Mouse (Mus musculus) hindbrain, embryonic 13.5 days (tissue): ENCODE results near the gene Ces1h. TPM values are rescaled to one million over a fixed set of nuclear protein-coding genes. Genes with fewer than 3 reads are reported as not detected.
"Not testable (repeated sequence)": the region's sequence is repeated elsewhere in the genome, so short reads cannot be mapped to it uniquely, and the experiment has no call there.

ENCODE experiments used
- ATAC-seq: fragments of 200-750 bp; cut with Nextera tagmentation; 2 replicates; pipeline ENCODE4 v1.8.0; 2017; ENCODE audit warnings: moderate TSS enrichment; ENCODE audit not compliant: low FRiP score
- H3K27ac ChIP-seq: fragments of 300-500 bp; sonication (generic); 2 replicates; pipeline ENCODE4 v1.5.1; 2015; ENCODE audit warnings: inconsistent platforms, mild to moderate bottlenecking, moderate library complexity
- H3K27me3 ChIP-seq: fragments of 300-500 bp; sonication (generic); 2 replicates; pipeline ENCODE4 v1.6.1; 2015; ENCODE audit warnings: mild to moderate bottlenecking, inconsistent platforms
- H3K36me3 ChIP-seq: fragments of 300-500 bp; sonication (generic); 2 replicates; pipeline ENCODE4 v1.6.1; 2015; ENCODE audit warnings: mild to moderate bottlenecking, inconsistent platforms
- H3K4me1 ChIP-seq: fragments of 300-500 bp; sonication (generic); replicated peaks from 2 replicates; pipeline ENCODE4 v1.6.1; 2015; ENCODE audit warnings: inconsistent platforms
- H3K4me2 ChIP-seq: fragments of 300-500 bp; sonication (generic); 2 replicates; pipeline ENCODE4 v1.6.1; 2015; ENCODE audit warnings: inconsistent platforms, mild to moderate bottlenecking, moderate library complexity
- H3K4me3 ChIP-seq: fragments of 300-500 bp; sonication (generic); 2 replicates; pipeline ENCODE4 v1.5.1; 2015; ENCODE audit warnings: mild to moderate bottlenecking, inconsistent platforms
- H3K9ac ChIP-seq: fragments of 300-500 bp; sonication (generic); 2 replicates; pipeline ENCODE4 v1.6.1; 2015; ENCODE audit warnings: mild to moderate bottlenecking, inconsistent platforms
- H3K9me3 ChIP-seq: fragments of 300-500 bp; sonication (generic); 2 replicates; pipeline ENCODE4 v1.6.1; 2016; ENCODE audit warnings: inconsistent platforms
- WGBS: fragments of 180-500 bp; shearing (Covaris S2); methylation state at CpG from one replicate; pipeline ENCODE4 v1.1.7; 2015; 5-methylcytosine and 5-hydroxymethylcytosine counted together
- polyA plus RNA-seq: library from polyadenylated mRNA; unstranded; fragments of >200 nt; fragmentation: Nextera tagmentation; extraction: Ambion mirVana; gene quantifications from 2 replicates; pipeline ENCODE4 v1.2.1, GENCODE M21; 2015

Gene Ces1h
- polyA plus RNA-seq = not detected in 2 replicates

DNA sequence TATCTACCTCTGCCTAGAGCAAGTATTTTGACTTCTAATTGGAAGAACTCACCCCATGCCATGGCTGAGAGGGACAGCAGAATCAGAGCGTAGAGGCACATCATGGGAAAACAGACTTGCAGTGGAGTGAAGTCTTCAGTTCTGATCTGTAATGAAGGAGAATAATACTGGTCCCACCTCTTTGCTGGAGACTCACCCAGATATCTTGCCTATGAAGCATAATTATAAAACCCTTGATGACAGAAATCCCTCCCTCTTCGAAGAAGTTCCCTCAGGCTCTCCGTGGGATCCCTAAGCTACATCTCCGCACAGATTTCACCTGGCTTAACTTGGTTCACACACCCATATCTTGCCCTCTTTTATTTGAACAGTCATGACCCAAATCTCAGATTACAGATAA lies at the start of gene Ces1h:
Ces1h (minus strand) TSS at position 101 of the 400 bp plus-strand sequence.
- Histone ChIP-seq H3K9ac (no peak within 1 kb of the TSS), H3K4me2 (no peak within 1 kb of the TSS), H3K9me3 (no peaks in the 10 kb centered on the region), H3K4me3 (no peak within 1 kb of the TSS), H3K4me1 (no peaks in the 10 kb centered on the region), H3K27me3 (no peaks in the 10 kb centered on the region), H3K27ac (no peak within 1 kb of the TSS), H3K36me3 (no peaks in the 10 kb centered on the region)
- 96% methylated on average over 4 of the region's 4 CpGs for WGBS
- ATAC-seq = no peak

DNA sequence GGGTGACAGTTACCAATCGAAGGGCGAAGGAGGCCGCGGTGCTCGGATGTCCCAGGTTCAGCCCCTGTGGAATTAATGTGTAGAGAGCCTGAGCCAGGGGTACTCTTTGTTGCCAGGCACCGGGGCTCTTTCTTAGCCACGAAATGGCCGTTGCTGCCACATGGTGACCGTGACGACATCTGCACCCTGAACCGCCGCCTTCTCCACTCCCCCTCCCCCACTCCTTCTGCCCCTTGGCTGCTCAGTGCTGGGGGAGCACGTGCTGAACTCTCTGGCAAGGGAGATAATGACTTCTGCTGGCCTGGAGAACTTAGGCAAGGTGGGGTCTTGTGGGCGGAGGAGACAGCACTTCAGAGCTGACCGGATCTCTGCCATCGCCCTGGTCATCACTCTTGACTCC lies 47.7 kb upstream of the Ces1h start:
- Histone ChIP-seq H3K4me2 (no peak overlapping the region), H3K9ac (no peak overlapping the region), H3K36me3 (no peaks in the 10 kb centered on the region), H3K4me3 (no peak overlapping the region), H3K27ac (no peak overlapping the region), H3K27me3 (no peaks in the 10 kb centered on the region), H3K4me1 (peaks cover 4% of the 10 kb centered on the region; the same call in 1 of the 2 replicates), H3K9me3 (no peaks in the 10 kb centered on the region)
- ATAC-seq = no peak
- WGBS = 81% methylated on average over 16 of the region's 16 CpGs

DNA sequence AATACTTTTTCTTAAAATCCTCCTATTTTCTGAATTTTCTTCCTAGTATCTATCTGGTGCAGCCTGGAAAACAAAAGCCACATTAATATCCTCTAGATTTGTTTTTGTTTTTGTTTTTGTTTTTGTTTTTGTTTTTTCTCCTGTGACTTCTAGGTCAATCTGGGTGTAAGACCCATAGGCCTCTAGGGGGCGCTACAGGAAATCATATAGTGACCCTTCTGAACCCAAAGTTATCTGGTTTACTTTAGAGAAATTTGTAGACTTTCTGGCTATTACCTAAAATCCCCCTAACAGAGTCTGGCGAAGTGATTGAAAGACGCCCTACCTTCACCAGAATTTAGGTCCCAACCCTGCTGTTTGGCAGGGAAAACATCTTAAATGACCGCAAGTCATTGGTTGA lies 35.9 kb upstream of the Ces1h start:
- ATAC-seq = no peak
- H3K27me3 ChIP-seq = no peaks in the 10 kb centered on the region
- H3K27ac ChIP-seq = no peak overlapping the region
- H3K4me2 ChIP-seq = no peak overlapping the region
- no peaks in the 10 kb centered on the region for H3K36me3 ChIP-seq
- H3K9ac ChIP-seq = no peak overlapping the region
- no peaks in the 10 kb centered on the region for H3K9me3 ChIP-seq
- H3K4me1 ChIP-seq = no peaks in the 10 kb centered on the region
- no peak overlapping the region for H3K4me3 ChIP-seq
- 72% methylated on average over 4 of the region's 4 CpGs for WGBS

DNA sequence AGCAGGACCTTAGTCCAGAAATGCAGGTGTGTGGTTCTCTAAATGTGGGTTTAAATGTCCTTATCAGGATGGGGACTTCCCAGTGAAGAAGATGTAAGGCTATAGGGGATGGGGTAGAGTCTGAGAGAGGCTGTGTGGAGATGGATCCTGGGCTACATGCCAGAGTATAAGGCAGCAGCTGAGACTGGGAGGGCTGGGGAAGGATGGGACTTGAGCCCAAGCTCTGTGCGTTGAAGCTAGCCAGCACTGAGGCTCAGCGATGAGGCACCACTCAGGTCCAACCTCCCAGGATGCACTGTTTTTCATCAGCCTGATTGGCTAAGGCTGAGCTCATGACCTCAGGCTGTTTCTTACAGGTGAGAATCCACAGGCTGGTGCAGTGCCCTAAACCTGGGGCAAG lies 29.3 kb upstream of the Ces1h start:
- Histone ChIP-seq H3K4me3 (no peak overlapping the region), H3K4me1 (no peaks in the 10 kb centered on the region), H3K9me3 (no peaks in the 10 kb centered on the region), H3K36me3 (no peaks in the 10 kb centered on the region), H3K4me2 (no peak overlapping the region), H3K9ac (no peak overlapping the region), H3K27me3 (no peaks in the 10 kb centered on the region), H3K27ac (no peak overlapping the region)
- WGBS = 95% methylated on average over 2 of the region's 2 CpGs
- ATAC-seq = no peak

DNA sequence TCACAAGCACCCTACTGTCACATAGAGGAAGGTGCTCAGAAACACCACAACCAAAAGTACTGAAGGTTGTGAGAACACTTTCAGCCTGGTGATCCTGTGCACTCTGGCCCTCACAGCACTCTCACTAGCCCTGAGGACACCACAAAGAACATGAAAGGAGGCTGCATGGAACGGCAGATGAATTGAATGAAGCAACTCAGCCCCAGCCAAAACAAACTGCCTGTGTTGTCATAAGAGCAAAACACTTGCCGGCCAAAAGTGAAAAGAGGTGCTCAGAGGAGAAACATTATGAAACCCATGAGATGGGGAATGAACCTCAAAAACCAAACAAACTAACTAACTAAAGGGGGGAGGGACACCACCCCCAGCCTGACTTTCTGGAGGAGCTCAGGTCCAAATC lies 20.2 kb upstream of the Ces1h start:
- no peaks in the 10 kb centered on the region for H3K36me3 ChIP-seq
- H3K4me3 ChIP-seq = no peak overlapping the region
- no peak overlapping the region for H3K4me2 ChIP-seq
- no peaks in the 10 kb centered on the region for H3K27me3 ChIP-seq
- no peaks in the 10 kb centered on the region for H3K4me1 ChIP-seq
- no peak for ATAC-seq
- no peak overlapping the region for H3K9ac ChIP-seq
- H3K9me3 ChIP-seq = no peaks in the 10 kb centered on the region
- H3K27ac ChIP-seq = no peak overlapping the region
- WGBS = 81% methylated on average over 2 of the region's 2 CpGs

DNA sequence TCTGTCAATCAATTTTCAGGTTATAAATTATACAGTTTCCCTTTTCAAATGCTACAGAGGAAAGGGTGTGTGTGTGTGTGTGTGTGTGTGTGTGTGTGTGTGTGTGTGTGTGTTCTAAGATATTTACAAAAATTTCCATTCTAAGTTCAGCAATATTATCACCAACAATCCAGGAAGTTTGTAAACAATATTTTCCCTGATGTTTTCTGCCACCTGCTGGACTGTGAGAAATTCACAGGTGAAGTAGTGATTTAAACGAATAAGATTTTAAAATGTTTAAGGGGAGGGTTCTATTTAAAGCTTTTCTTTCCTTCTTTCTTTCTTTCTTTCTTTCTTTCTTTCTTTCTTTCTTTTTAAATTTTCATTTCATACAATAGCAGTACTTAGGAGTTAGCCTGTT lies 18.5 kb upstream of the Ces1h start:
- 37% methylated on average over 1 of the region's 1 CpGs for WGBS
- Histone ChIP-seq H3K9me3 (no peaks in the 10 kb centered on the region), H3K4me3 (no peak overlapping the region), H3K27ac (no peak overlapping the region), H3K27me3 (no peaks in the 10 kb centered on the region), H3K9ac (no peak overlapping the region), H3K4me1 (no peaks in the 10 kb centered on the region), H3K36me3 (no peaks in the 10 kb centered on the region), H3K4me2 (no peak overlapping the region)
- no peak for ATAC-seq

DNA sequence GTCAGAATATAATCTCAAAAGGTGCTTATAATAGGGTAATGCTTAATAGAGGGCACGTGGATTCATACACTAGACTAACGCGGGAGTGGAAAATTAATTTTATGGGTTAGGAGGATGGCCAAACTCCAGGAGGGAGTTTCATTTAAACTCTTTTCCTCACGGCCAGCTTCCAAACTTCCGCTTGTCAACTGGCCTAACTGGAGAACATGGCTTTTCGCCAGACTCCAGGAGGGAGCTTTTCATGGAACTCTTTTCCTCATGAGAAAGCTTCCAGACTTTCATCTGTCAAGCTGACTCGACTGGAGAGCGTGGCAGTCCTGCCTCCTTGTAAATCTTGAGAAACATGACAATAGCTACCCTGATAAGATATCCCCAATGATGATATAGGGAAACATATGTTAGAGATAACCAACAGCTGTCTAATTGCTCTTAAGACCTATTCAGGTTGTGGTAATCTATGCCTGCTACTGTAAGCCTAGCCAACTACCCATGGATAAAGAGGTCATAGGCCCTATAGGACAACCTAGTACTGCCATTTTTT lies 14.6 kb upstream of the Ces1h start:
- not testable (repeated sequence) for H3K4me3 ChIP-seq, H3K4me1 ChIP-seq, H3K9me3 ChIP-seq, H3K27ac ChIP-seq, H3K36me3 ChIP-seq, H3K4me2 ChIP-seq, ATAC-seq, H3K9ac ChIP-seq, H3K27me3 ChIP-seq
- WGBS = 58% methylated on average over 8 of the region's 8 CpGs

DNA sequence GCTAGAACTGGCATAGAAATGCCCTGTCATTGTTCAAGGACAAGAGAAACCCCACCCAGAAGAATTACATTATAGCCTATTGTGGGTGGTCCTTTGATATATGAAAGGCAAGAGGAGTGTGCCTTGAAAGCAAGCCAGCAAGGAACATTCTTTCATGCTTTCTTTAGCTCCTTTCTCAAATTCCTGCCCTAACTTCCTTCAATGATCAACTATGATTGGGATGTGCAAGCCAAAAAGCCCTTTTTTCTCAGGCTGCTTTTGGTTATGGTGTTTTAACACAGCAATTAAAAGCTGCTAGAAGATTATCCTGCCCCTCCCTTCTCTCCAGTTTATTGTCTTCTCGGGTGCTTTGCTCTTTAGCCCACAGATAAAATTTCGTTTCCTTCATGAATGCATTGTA lies 10.0 kb downstream of the Ces1h start:
- H3K27me3 ChIP-seq = no peaks in the 10 kb centered on the region
- no peaks in the 10 kb centered on the region for H3K36me3 ChIP-seq
- H3K4me1 ChIP-seq = 0 out of 2 replicates have a peak, but pooled peaks cover 2% of the 10 kb centered on the region
- H3K4me3 ChIP-seq = no peak overlapping the region
- H3K9ac ChIP-seq = no peak overlapping the region
- H3K27ac ChIP-seq = no peak overlapping the region
- ATAC-seq = no peak
- 31% methylated on average over 2 of the region's 2 CpGs for WGBS
- no peaks in the 10 kb centered on the region for H3K9me3 ChIP-seq
- no peak overlapping the region for H3K4me2 ChIP-seq

DNA sequence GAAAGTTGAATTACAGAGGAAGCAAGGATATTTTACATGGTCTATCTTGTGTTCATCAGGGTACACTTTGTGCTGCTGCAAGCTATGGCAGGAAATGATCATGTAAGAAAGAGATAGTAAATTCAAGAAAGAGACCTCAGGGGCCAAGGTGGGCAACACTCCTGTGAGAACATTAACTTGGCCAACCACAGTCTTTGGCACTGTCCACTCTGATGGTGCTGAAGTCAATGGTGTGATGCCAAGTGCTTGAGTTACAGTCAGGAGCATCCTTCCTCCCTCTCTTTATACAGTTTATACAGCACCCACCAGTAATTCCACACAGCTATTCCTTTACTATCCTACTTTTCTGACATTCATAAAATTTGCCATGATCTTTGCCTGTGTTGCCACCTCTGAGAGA lies 19.4 kb downstream of the Ces1h start:
- no peaks in the 10 kb centered on the region for H3K4me1 ChIP-seq
- H3K27me3 ChIP-seq = no peaks in the 10 kb centered on the region
- H3K4me2 ChIP-seq = no peak overlapping the region
- H3K4me3 ChIP-seq = no peak overlapping the region
- no peaks in the 10 kb centered on the region for H3K36me3 ChIP-seq
- no peak for ATAC-seq
- no peaks in the 10 kb centered on the region for H3K9me3 ChIP-seq
- no peak overlapping the region for H3K9ac ChIP-seq
- no peak overlapping the region for H3K27ac ChIP-seq

DNA sequence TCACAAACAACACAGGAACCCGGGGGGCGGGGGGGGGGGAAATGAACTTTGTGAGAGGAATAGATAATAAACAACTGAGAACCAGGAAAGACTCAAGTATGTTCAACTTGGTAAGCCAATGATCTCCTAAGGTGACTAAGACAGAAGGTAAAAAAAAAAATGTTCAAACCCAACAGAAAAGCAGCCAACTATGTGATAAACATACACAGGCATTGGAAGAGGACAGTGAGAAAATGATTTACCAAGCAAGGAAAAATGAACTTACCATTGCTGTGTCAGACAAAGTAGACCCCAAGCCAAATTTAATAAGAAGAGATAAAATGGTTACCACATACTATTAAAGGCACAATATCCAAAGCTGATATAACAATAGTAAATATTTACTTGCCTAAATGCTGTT lies 40.0 kb downstream of the Ces1h start:
- 93% methylated on average over 2 of the region's 2 CpGs for WGBS

DNA sequence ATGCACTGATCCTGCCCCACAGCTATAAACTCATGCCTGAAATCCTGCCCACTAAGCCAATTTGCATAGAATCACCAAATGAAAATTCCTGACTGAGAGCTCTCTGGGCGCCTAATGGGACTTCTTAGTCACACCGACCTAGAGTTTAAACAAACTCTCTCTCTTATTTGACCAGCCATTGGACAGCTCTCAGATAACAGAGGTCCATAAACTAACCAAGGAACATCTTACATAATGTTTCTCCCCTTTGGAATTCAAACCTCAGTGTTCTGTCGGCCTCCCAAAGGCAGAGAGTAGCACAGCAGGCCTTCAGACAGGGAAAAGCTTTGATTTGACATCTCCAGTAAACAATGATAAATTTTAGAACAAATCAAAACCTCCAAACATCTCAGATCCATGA lies 42.3 kb downstream of the Ces1h start, which contains the start of gene Ces1g:
Ces1g (minus strand) TSS at position 102 of the 400 bp plus-strand sequence.
- no peaks in the 10 kb centered on the region for H3K9me3 ChIP-seq
- ATAC-seq = no peak
- H3K27ac ChIP-seq = no peak within 1 kb of the TSS
- no peak within 1 kb of the TSS for H3K4me3 ChIP-seq
- no peaks in the 10 kb centered on the region for H3K4me1 ChIP-seq
- H3K27me3 ChIP-seq = no peaks in the 10 kb centered on the region
- no peaks in the 10 kb centered on the region for H3K36me3 ChIP-seq
- H3K4me2 ChIP-seq = no peak within 1 kb of the TSS
- H3K9ac ChIP-seq = no peak within 1 kb of the TSS
- WGBS = 65% methylated on average over 3 of the region's 3 CpGs

More for the DNA sequence above, 40.0 kb downstream of the Ces1h start:
- H3K4me2 ChIP-seq = no peak overlapping the region
- no peaks in the 10 kb centered on the region for H3K36me3 ChIP-seq
- no peaks in the 10 kb centered on the region for H3K4me1 ChIP-seq
- H3K4me3 ChIP-seq = no peak overlapping the region
- ATAC-seq = no peak
- H3K27me3 ChIP-seq = no peaks in the 10 kb centered on the region
- no peak overlapping the region for H3K9ac ChIP-seq
- H3K9me3 ChIP-seq = no peaks in the 10 kb centered on the region
- H3K27ac ChIP-seq = no peak overlapping the region

DNA sequence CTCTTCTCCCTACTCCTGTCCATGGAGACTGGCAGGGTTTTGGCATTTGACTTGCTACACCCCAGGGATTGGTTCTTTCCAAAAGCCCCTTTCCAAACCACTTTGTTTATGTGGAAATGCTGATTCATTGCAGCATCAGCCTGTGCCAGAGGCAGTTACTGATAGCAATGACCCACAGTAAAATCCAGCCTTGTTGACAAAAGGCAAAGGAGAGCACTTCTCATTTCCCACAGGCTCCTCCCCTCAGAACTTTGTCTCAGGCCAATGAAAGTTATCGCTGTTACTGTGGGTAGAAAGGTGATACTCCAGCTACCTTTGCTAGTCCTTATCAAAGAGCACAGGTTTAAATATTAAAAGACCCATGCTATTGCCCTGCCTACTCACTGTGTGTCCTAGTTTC lies 46.8 kb downstream of the Ces1h start:
- no peaks in the 10 kb centered on the region for H3K9me3 ChIP-seq

DNA sequence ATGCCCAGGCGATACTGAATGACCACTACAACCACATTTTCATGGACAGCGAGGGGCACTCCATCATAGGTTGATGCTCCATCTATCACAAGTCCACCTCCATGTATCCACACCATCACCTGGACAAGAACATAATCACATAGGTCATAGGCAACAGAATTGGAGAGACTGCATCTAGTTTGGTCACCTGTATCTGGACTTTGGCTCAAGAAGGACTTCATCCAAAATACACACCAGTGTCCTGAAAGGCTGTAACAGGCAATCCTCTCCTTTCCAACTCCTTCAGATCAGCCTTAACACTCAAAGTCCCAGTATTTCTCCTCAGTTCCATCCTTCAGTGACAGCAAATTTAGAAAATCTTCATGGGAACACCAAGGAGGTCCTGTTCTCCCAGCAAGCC lies 48.4 kb downstream of the Ces1h start:
- 97% methylated on average over 2 of the region's 2 CpGs for WGBS

More for the DNA sequence above, 46.8 kb downstream of the Ces1h start:
- H3K4me1 ChIP-seq = no peaks in the 10 kb centered on the region
- no peak overlapping the region for H3K4me2 ChIP-seq
- H3K27ac ChIP-seq = no peak overlapping the region
- no peak for ATAC-seq
- 79% methylated on average over 1 of the region's 1 CpGs for WGBS
- no peak overlapping the region for H3K4me3 ChIP-seq
- H3K27me3 ChIP-seq = no peaks in the 10 kb centered on the region
- H3K36me3 ChIP-seq = no peaks in the 10 kb centered on the region
- H3K9ac ChIP-seq = no peak overlapping the region

More for the DNA sequence above, 48.4 kb downstream of the Ces1h start:
- no peaks in the 10 kb centered on the region for H3K9me3 ChIP-seq
- no peak overlapping the region for H3K9ac ChIP-seq
- no peak for ATAC-seq
- no peak overlapping the region for H3K4me3 ChIP-seq
- H3K27ac ChIP-seq = no peak overlapping the region
- H3K36me3 ChIP-seq = no peaks in the 10 kb centered on the region
- no peaks in the 10 kb centered on the region for H3K4me1 ChIP-seq
- no peaks in the 10 kb centered on the region for H3K27me3 ChIP-seq
- no peak overlapping the region for H3K4me2 ChIP-seq
